Mouse (Mus musculus) megakaryocyte, embryonic 14.5 days (primary cell): ENCODE data around the gene Teddm2. TPM values are rescaled to one million over a fixed set of nuclear protein-coding genes. Genes with fewer than 3 reads are reported as not detected.

Experiments used
- H3K27me3 ChIP-seq: replicated peaks from 2 replicates; pipeline ENCODE3; 2012; ENCODE audit warnings: inconsistent platforms
- H3K36me3 ChIP-seq: replicated peaks from 2 replicates; pipeline ENCODE3; 2012; ENCODE audit warnings: low read length, inconsistent platforms, mixed read lengths
- H3K4me1 ChIP-seq: 2 replicates; pipeline ENCODE4 v1.6.1; 2012; ENCODE audit warnings: inconsistent platforms
- H3K4me3 ChIP-seq: replicated peaks from 2 replicates; pipeline ENCODE3; 2012; ENCODE audit warnings: moderate library complexity, mild to moderate bottlenecking, inconsistent platforms
- H3K9me3 ChIP-seq: 2 replicates; pipeline ENCODE4 v1.6.1; 2012; ENCODE audit warnings: inconsistent platforms
- FLI1 ChIP-seq: IDR thresholded peaks from 2 replicates; pipeline ENCODE4 v1.6.1; 2012; ENCODE audit warnings: low read length, inconsistent platforms, mixed read lengths
- GATA1 ChIP-seq: IDR thresholded peaks from 3 replicates; pipeline ENCODE4 v1.6.1; 2012; ENCODE audit warnings: mixed read lengths, low read length, inconsistent platforms, borderline replicate concordance
- polyA plus RNA-seq: library from polyadenylated mRNA; stranded (reverse); fragments of >175 nt; gene quantifications from 2 replicates; pipeline ENCODE4 v1.2.3, GENCODE M21; 2012; ENCODE audit warnings: low replicate concordance; ENCODE audit not compliant: insufficient read depth

Gene Teddm2
- polyA plus RNA-seq, 1 experiment = 0.59 TPM

- TF ChIP-seq FLI1 = no peak
- Histone ChIP-seq H3K9me3 (peaks cover 14% of the 10 kb centered on the region), H3K36me3 (no peaks in the 10 kb centered on the region), H3K4me1 (peaks cover 5% of the 10 kb centered on the region; the same call in 1 of the 2 replicates), H3K4me3 (no peak overlapping the region), H3K27me3 (peaks cover 2% of the 10 kb centered on the region)
These were observed 24.7 kb upstream of the Teddm2 start for GRCm38 (mm10) chr1:153924395-153925385.

DNA sequence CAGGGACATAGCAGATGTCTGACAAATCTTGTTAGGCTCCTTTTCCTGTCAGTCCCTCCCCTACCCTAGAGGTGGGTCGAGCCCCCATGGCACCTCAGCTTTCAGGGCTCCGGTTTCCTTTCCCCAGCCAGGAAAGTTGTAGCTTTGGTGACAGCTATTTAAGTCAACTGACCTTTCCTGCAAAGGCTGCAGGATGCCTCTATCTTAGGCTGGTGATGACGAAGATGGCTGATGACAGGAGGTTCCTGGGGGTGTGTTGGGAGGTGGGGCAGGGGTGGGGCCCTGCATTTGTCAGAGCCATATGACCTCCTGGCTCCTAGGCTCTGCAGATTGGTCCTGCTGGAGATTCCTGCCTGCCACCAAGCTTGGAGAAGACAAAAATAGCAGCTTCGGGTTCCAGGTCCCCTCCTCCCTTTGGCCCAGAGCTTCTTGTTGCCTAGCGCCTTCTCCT lies 22.6 kb upstream of the Teddm2 start:
- no peak overlapping the region for H3K4me3 ChIP-seq
- no peaks in the 10 kb centered on the region for H3K36me3 ChIP-seq
- H3K27me3 ChIP-seq = peaks cover 2% of the 10 kb centered on the region
- H3K4me1 ChIP-seq = peaks cover 5% of the 10 kb centered on the region; the same call in 1 of the 2 replicates
- peaks cover 5% of the 10 kb centered on the region for H3K9me3 ChIP-seq
- TF ChIP-seq FLI1 (no peak), GATA1 (no peak)

- no peak for TF ChIP-seq FLI1
- no peak for TF ChIP-seq GATA1
- Histone ChIP-seq H3K36me3 (no peaks in the 10 kb centered on the region), H3K4me1 (peaks cover 5% of the 10 kb centered on the region; the same call in 1 of the 2 replicates), H3K9me3 (no peaks in the 10 kb centered on the region; the same call in 1 of the 2 replicates), H3K27me3 (peaks cover 2% of the 10 kb centered on the region), H3K4me3 (no peak overlapping the region)
These were observed 21.6 kb upstream of the Teddm2 start for GRCm38 (mm10) chr1:153921642-153922041.

DNA sequence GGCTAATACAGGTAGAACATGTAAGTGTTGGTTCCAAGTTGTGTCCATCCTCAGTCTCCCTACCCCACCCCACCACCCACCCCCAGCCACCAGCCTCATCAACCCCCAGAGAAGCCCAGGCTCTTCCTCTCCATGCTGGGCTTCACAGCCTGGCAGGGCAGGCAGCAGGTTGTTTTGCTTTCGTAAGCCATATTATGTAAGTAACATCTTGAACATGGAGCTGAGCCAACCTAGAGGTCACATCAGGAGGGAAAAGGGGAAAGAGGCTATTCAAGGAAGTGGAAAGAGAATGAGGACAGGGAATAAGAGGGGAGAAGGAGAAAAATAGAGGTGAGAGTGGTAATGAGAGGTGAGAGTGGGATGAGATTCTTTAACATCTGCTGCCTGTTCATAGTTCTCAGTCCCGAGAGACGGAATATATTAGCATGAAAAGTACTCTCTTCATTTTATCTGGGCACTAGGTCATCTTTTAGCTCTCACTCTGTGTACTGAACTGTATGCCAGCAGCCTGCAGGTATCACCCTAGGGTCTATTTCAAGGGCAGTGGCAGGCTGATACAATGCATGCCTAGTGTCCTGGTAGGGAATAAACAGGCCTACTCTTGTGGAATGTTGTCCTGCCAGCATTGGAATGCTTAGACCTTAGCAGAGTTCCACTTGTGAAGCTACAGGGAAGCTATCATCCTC lies 18.6 kb upstream of the Teddm2 start:
- TF ChIP-seq FLI1 (no peak), GATA1 (no peak)
- H3K36me3 ChIP-seq = no peaks in the 10 kb centered on the region
- H3K4me1 ChIP-seq = peaks cover 5% of the 10 kb centered on the region; the same call in 1 of the 2 replicates
- H3K9me3 ChIP-seq = no peaks in the 10 kb centered on the region
- no peak overlapping the region for H3K4me3 ChIP-seq
- H3K27me3 ChIP-seq = no peaks in the 10 kb centered on the region

- Histone ChIP-seq H3K27me3 (no peaks in the 10 kb centered on the region), H3K36me3 (peaks cover 18% of the 10 kb centered on the region), H3K4me3 (no peak overlapping the region), H3K4me1 (peaks cover 4% of the 10 kb centered on the region; the same call in 1 of the 2 replicates), H3K9me3 (no peaks in the 10 kb centered on the region)
- TF ChIP-seq FLI1 (no peak), GATA1 (no peak)
These were observed 13.8 kb upstream of the Teddm2 start for GRCm38 (mm10) chr1:153913869-153914268.

DNA sequence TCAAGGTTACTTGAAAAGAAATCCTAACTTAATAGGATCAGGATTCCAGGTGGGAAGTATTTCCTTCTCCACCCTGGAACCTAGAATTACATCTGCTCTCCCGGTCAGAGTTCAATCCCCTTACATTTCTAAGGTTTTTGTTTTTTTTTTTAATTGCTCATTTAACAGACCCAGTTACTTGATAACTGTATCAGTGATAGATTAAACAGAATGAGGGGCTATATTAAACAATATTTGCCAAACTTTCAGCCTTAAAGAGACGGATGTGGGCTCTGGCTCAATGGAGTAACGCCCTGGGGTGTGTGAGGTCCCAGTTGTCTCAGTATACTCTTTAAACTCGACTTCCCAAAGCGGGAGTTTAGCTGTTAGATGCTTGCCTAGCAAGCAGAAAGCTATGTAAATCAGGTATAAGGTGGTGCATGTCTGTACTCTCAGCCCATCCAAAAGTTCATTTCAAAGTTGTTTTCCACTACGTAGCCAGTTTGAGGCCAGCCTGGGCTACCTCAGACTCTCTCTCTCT lies 11.3 kb upstream of the Teddm2 start:
- Histone ChIP-seq H3K27me3 (no peaks in the 10 kb centered on the region), H3K9me3 (no peaks in the 10 kb centered on the region), H3K4me1 (peaks cover 4% of the 10 kb centered on the region; the same call in 1 of the 2 replicates), H3K4me3 (no peak overlapping the region), H3K36me3 (peaks cover 43% of the 10 kb centered on the region)
- no peak for TF ChIP-seq FLI1
- TF ChIP-seq GATA1 = no peak

DNA sequence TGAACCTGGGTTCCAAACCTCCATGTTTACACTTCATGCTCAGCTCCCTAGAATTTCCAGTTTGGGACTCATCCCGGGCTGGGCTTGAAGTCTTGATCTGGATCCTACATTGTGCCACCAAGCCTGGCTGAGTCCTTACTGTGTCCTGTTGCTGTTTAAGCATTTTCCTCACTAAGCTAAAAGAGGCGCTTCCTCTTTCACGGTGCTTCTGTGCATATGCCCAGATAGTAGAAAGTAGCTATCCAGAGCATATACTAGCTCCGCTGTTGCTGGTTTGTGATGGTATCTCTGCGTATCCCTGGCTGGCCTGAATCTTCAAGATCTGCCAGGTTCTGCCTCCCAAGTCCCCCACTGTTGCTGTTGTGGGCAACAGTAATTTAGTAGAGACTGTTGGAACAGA lies 10.4 kb upstream of the Teddm2 start:
- no peak for TF ChIP-seq FLI1
- no peak for TF ChIP-seq GATA1
- Histone ChIP-seq H3K27me3 (no peaks in the 10 kb centered on the region), H3K36me3 (peaks cover 51% of the 10 kb centered on the region), H3K4me1 (peaks cover 4% of the 10 kb centered on the region; the same call in 1 of the 2 replicates), H3K4me3 (no peak overlapping the region), H3K9me3 (no peaks in the 10 kb centered on the region)

GRCm38 (mm10) chr1:153909963-153910291 lies 9.9 kb upstream of the Teddm2 start:
- no peaks in the 10 kb centered on the region for H3K9me3 ChIP-seq
- H3K36me3 ChIP-seq = peaks cover 56% of the 10 kb centered on the region
- no peak overlapping the region for H3K4me3 ChIP-seq
- TF ChIP-seq FLI1 = no peak
- no peak for TF ChIP-seq GATA1
- no peaks in the 10 kb centered on the region for H3K27me3 ChIP-seq
- H3K4me1 ChIP-seq = peaks cover 4% of the 10 kb centered on the region; the same call in 1 of the 2 replicates

DNA sequence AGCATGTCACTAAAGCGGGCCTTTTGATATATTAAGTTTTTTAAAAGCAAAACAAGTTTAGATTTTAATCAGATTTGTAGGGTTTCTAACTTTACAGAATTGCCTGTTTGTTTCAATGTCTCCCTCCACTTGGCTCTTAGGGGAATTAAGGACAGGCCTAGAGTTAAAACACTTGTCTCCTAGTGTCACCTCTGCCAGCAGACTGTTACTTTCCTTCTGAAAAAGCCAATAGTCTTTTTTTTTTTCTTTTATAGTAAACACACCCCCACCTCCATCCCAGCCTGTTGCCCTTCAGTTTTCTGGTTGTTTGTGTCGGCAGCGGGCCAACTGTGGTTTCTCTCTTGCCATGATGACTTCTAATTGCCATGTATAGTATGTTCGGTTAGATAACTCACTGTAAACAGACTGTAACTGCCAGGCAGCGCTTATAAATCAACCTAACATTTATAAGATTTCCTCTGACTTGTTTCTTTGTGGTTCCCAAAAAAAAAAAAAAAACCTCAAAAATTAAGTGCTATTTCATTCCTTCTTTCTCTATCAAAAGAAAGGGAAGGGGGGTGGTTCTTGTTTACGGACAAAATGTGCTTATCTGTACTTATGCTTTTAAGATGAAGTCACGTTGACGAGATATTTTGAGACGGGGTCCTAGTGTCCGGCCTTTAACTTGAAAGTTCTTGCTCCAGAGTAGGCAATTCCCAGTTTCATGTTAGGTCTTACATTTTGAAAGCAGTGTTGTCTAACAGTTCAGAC lies 9.4 kb upstream of the Teddm2 start:
- TF ChIP-seq FLI1 = no peak
- TF ChIP-seq GATA1 = no peak
- Histone ChIP-seq H3K4me3 (no peak overlapping the region), H3K36me3 (peaks cover 61% of the 10 kb centered on the region), H3K27me3 (no peaks in the 10 kb centered on the region), H3K4me1 (peaks cover 4% of the 10 kb centered on the region; the same call in 1 of the 2 replicates), H3K9me3 (no peaks in the 10 kb centered on the region)
